Mouse (Mus musculus): ENCODE results near the gene Spic.

GRCm38 (mm10) chr10:88719618-88720017 lies 34.8 kb upstream of the Spic start:
- no peak for TF ChIP-seq GATA1 (IDR thresholded peaks at IDR 0.05; ENCODE audit: low read length)
- no peak for TF ChIP-seq TAL1 (IDR thresholded peaks at IDR 0.05; ENCODE audit: low read length)
